Mouse (Mus musculus): ENCODE measurements at regions not wholly inside any gene's neighbourhood (a gene's known extent, or its start where the extent isn't known, plus 50 kb on each side); places are given as distances from the start of the nearest gene placed in this dataset.

DNA sequence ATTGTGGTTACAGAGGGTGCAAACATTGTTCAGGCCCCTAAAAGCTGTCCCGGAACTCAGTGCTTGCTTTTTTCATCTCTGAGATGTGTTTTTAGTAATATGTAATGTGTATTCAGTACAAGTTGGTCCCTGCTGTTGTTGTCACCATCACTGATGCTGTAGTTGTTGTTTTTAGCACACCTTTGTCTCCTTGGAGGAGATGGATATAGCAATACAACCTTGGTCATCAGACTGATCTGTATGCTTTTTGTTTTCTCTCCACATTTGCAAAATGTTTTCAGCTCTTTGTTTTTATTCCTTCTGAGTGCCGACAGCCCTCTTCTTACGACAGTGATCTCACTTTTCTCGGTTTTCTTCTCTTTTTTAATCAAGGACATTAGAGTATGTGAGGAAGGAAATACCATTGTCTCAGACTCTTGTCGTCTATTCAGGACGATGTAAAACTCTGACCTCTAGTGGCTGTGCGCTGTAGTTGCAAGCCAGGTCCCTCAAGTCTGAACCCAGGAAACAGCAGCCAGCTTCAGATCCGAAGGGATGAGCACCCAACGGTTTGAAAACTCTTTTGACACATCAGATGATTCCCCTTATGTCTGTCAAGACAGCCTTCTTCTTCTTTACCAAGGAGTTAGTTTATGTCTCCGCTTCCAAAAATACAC lies 209.1 kb upstream of the Ttc29 start:
- TF ChIP-seq CTCF (IDR thresholded peaks at IDR 0.05; ENCODE audit: insufficient read depth, low read depth, low read length) = peak; percentile 34; the same call in 1 of the 2 replicates
- TF ChIP-seq POLR2A (IDR thresholded peaks at IDR 0.05; ENCODE audit: insufficient read depth, low read depth, low read length) = no peak

Measured in olfactory bulb, adult 2 months (tissue).